Mouse (Mus musculus) forelimb bud, embryonic 11.5 days (tissue): ENCODE data around the gene Hras.

Experiments
- DNase-seq: peaks from one replicate; pipeline ENCODE4 v3.0.0-alpha.2; 2012; ENCODE audit warnings: low read depth, low spot score

Hras gene

GRCm38 (mm10) chr7:141214310-141214709 is 20.5 kb upstream of the Hras start:
- no peak for DNase-seq

DNA sequence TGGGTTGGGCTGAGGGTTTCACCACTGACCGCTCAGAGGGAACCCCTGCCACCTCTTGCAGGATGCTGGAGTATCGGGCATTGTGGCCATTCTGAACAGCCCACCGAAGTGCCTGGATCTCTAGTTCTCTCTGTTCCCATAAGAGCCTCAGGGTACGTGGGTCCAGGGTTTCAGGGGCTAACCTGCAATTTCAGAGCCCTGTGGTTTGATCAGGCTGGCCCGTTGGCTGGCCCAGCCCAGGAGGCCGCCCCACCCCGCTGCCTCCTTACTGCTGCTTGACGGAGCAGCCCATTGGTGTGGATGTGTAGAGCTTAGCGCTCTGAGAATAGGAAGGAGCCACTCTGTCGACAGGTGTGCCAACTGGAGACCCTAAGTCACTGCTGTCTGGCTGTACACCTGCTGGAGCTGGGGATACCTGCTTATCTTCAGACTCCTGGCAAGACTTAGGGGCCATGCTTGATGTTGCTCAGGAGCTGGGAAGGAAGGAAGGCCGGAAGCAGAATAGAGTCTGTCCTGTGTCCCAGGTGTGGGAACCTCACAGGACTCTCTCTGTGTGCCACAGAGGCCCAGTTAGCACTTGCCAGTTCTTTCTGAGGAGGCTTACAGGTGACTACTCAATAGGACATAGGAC is 19.9 kb upstream of the Hras start, which contains the start of gene Lmntd2:
Gene Lmntd2 (minus strand): TSS at position 476 of the 631 bp plus-strand sequence.
- DNase-seq, result no peak

DNA sequence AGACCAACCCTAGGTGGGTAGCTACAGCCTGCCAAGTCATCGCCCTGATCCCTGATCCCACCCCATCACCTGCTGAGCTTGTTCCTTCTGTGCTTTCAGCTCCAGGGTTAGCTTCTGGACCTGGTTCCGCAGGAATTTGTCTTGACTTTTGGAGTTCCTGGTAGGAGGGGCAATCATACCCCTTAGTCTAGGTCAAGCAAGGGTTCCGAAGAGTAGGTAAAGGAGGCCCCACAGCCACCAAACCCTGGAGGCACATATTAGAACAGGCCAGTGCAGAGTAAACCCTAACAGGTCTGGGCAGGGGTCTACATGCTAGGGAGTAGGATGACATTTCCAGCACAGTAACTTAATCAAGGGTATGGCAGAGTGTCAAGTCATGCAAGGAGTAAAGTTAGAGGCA is 19.3 kb upstream of the Hras start:
- DNase-seq, result no peak

GRCm38 (mm10) chr7:141210606-141211131 is 16.9 kb upstream of the Hras start:
- no peak for DNase-seq

- DNase-seq, result no peak
Observed at GRCm38 (mm10) chr7:141210137-141210536, 16.3 kb upstream of the Hras start.

DNA sequence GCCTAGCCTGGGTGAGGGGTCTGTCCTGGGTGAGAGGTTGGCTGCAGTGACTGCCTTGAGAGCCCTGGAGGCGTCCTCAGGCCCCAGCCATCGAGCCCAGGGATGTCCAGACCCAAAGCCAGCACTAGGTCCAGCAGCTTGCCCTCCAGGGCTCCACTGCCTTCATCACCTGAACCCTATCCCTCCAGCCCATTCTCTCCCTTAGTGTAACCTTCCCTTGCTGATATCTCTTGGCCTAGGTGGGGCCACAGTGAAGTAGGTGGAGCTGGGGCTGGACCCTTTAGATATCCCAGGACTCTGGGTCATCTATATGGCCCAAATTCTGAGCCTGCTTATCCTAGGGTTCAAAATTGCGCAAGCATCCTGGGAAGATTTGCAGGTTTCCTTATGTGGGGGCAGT is 15.7 kb upstream of the Hras start:
- no peak for DNase-seq

DNA sequence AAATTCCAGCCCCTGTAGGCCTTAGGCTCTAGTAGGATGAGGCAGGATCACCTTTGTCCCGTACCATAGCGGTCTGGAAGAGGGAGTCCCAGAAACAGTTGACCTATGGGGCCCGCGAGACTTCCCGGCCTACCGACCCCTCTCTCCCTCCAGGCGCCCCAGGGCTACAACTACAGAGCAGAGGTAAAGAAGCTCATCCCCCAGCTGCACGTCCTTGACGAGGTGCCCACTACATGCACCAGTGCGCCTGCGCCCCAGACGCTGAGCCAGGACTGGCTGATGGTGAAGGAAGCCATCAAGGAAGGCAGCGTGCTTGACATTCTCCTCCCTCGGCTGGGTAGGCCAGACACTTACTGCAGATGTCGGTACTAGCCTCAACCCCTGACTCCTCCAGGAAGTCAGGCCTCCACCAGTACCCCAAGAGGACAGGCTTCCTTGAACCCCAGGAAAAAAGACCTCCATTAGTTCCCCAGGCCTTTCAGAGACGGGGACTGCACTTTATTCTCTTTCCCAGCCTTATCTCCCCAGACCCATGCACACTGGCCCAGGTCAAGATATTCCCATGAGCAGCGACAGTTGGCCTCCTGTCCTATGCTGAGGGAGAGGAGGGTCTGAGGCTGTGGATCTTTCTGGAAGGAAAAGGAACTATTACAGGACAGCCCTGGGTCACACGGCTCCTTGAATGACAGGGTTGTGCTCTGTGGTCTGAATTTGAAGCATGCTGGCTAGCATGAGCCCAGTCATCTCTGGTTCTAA is 12.6 kb upstream of the Hras start:
- no peak for DNase-seq

- DNase-seq, result no peak
Observed at GRCm38 (mm10) chr7:141205504-141205903, 11.7 kb upstream of the Hras start.

DNA sequence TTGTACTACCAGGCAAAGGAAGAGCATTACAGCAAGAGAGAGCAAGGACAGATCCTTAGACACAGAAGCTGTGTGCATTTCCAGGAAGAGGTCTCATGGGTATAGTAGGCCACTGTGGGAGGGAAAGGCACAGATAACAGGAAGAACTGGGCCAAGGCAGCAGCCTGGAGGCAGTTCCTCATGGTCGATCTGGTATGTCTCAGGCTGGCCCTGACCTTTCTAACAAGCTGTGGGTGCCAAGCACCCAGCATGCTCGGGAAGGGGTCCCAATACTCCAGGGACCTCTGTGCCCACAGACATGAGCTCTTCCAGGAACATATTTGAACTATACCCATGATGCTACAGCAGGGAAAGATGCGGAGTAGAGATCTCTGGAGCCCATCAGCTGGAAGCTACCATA is 10.7 kb upstream of the Hras start:
- no peak for DNase-seq

DNA sequence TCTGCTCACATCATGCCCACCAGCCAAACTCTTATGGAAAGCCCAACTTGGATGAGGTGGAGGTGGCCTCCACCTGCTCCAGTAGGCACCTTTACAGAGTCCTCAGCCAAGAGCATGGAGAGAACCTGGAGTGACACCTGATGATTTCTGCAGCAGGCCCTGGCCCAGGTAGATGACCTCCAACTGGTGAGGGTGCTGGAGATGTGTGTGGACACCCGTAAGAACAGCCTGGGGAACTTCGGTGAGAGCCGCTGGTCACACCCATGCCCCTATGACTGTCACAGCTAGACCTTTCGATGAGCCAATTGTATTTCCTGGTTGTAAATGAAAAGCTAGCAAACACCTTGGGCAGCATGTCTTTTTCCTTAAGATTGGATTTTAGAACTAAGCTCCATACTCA is 4.3 kb upstream of the Hras start:
- no peak for DNase-seq

- no peak for DNase-seq
Observed at GRCm38 (mm10) chr7:141196619-141197282, 2.9 kb upstream of the Hras start.

DNA sequence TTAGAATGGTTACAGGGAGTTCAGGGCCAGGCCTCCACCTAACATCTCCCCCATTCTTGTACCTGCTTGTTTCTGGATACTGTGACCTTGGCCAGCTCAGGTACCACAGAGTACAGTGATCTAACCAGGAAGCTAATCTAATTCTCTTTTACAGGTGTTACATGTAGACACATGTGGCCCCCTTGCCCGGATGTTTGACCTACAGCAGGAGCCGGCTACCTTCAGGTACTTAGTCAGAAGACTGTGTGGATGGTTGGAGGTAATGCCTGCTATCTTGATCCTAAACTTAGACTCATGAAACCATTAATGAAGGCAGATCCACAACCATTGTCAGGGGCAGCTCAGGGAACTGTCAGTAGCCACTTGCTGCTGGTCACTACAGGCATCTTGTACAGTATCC is 1.9 kb upstream of the Hras start:
- no peak for DNase-seq

GRCm38 (mm10) chr7:141194830-141195229 is 1.0 kb upstream of the Hras start:
- DNase-seq, result peak; percentile 90

DNA sequence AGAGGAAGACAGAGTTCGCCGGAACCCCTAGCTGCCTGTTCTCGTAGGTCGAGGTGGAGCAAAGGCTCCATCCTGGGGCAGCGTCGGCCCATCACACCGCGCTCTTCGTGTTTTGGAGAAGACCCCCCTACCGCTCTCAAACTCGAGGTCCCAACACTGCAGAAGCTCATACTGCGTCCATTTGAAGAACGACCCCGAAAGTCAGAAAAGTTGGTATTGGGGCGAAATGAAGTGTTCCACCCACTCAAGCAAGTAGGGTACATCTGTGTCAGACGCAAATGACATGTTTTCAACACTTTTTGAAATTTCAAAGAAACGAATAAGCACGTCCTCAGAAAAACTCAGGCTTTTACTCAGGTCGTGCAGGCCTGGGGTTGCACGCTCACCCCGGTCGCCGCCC is 604 bp upstream of the Hras start:
- DNase-seq, result no peak

DNA sequence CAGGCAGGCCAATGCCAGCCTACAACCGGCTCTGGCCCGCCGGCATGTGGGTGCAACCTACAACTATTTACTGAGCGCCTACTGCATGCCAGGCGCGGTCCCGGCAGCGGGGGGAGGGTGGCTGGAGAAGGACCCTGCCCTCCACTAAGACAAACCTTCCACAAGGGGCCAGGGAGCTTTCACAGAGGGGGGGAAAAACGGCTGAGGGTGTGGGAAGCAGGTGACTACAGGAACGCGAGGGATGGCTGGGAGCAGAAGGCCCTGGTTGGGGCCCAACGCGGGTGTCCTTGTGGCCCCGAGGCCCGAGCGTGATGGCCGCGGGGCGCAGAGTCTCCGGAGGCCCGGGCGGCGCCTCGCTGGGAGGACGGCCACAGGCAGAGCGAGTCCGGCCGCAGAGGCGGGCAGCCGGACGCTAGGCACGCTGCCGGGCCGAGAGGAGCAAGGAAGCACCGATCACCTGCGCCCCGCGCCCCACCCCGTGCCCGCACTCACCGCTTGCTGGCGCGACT is 403 bp downstream of the Hras start:
- no peak for DNase-seq

DNA sequence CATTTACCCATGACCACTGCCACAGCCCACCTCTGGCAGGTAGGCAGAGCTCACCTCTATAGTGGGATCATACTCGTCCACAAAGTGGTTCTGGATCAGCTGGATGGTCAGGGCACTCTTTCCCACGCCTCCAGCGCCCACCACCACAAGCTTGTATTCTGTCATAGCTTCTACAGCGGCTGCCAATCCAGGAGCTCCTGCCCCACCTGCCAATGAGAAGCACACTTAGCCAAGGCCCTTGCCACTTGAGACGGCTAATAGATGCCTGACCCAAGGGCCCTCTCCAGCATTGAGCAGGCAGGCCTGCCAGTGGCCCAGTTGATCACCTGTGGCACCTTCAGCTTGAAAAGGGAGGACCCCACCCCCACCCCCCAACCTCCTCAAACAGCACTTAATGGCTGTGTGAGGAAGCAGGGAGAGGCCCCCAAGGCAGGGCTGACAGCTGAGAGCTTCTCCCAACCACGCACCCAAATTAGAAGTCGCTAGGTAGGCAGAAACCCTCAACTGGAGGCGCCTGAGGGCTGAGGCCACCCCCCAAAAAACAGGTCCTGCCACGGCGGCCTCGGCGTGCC is 943 bp downstream of the Hras start:
- no peak for DNase-seq

DNA sequence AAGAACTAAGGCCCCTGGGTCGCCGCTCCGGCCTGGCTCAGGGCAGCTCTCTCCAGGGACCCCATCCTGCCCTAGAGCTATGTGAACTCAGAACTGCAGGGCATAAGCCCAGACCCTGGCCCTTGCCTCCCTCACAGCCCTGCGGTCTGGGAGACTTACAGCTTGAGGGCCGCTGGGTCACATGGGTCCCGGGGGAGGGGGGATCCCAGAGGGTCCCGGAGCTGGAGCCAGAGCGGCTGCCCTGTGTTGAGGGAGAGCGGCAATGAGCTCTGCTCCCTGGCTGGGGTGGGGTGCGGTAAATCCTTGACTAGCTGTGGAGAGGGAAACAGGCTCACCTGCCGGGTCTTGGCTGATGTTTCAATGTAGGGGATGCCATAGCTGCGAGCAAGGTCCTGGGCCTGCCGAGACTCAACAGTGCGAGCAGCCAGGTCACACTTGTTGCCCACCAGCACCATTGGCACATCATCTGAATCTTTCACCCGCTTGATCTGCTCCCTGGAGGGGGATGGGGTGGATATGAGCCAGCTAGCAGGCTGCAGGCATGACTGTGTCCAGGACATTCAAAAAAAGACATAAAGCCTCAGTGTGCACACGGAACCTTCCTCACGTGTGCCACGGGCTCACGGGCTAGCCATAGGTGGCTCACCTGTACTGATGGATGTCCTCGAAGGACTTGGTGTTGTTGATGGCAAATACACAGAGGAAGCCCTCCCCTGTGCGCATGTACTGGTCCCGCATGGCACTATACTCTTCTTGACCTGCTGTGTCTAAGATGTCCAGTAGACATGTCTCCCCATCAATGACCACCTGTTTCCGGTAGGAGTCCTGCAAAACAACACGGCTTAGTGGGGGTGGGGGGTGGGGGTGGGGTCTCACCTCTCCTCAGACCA is 1.8 kb downstream of the Hras start:
- DNase-seq, result no peak

DNA sequence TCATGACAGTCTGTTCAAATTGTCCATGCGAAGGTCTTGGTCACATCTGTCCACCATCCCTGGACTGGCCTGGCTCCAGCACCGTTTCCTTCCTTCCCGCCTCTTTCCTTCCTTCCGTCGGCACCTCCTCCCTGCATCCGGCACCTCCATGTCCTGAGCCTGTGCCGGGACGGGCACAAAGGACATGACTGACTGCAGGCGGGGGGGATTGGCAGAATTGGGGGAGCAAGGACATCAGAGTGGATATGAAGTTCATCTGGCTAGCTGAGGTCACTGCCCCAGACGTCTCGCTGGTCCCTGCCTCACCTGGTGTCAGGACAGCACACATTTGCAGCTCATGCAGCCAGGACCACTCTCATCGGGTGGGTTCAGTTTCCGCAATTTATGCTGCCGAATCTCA is 2.8 kb downstream of the Hras start:
- DNase-seq, result no peak

DNA sequence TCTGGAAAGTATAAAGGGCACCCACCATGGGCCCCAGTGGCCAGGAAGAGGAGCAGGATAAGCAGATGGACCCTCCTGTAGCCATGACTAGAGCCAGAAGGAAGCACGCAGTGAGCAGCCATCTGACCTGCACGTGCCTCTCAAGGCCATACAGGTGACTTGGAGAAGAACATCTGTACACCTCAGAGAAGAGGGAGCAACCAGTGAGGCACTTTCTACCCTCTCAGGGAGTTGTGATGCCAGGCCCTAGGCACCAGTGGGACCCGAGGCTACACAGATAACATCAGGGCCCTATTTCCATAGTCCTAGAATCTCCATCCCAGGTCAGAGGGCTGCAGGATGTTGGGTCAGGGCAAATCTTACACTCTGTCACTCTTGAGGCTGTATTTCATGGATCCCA is 3.6 kb downstream of the Hras start:
- DNase-seq, result no peak

- DNase-seq, result no peak
Observed at GRCm38 (mm10) chr7:141188733-141189132, 5.1 kb downstream of the Hras start.

GRCm38 (mm10) chr7:141188194-141188593 is 5.6 kb downstream of the Hras start:
- no peak for DNase-seq
